Mouse (Mus musculus): Measurements from ENCODE around the gene Olfr554. TPM values are rescaled to one million over a fixed set of nuclear protein-coding genes. Genes with fewer than 3 reads are reported as not detected.
"Not testable (repeated sequence)": the region's sequence is repeated elsewhere in the genome, so short reads cannot be mapped to it uniquely, and the experiment has no call there.

The Olfr554 gene
- not detected in 2 replicates for polyA plus RNA-seq (2012; rRNA removed)

DNA sequence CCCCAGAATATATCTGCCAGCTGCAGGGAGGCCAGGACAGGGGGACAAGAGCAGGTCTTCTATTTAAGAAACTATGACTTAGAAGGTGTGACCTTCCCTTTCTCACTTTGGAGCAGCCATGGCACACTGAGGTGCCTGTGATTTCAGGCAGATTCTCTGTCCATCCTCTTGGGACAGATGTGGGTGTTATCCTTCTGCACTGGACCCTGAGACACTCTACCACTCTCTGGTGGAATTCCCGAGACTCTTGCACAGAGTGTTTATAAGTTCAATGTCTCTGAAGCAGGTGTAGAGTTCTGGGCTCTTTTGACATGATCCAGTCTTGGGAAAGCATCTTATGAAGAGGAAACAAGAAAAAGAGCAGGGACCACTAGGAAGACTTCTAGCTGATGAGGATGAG, at the start of gene Olfr554:
TSS of gene Olfr554 (plus strand) at position 301 of the 400 bp plus-strand sequence.
- no peak for TF ChIP-seq POLR2A (IDR thresholded peaks at IDR 0.05; ENCODE audit: extremely low read depth, insufficient read depth, low read length)
- TF ChIP-seq CTCF (IDR thresholded peaks at IDR 0.05; ENCODE audit: extremely low read depth, insufficient read depth, low read length) = no peak
- Histone ChIP-seq H3K4me1 (ENCODE audit: control insufficient read depth, insufficient read depth, low read length) (no peaks in the 10 kb centered on the region), H3K27ac (ENCODE audit: insufficient read depth, low read length) (no peak within 1 kb of the TSS), H3K4me3 (ENCODE audit: insufficient read depth, low read length) (no peak within 1 kb of the TSS)

DNA sequence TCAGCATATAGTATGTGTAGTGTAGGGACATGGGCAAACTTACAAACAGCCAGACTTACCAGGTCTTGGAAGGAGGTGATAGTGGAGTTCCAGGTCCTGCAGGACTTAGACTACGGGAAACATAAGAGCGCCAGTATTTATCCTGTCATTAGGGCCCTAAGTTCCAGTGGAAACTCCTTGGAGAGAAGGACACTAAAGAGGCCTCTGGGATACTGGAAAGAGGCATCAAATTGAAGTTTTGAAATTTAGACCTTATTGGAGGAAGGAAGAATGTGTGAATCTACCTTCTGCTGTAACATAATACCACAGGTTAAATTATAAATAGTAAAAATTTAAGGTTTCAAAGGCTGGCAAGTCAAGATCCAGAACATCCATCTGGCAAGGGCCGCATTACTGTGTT, 46.4 kb upstream of the Olfr554 start, which contains the start of gene Olfr551:
TSS of gene Olfr551 (minus strand) at position 101 of the 400 bp plus-strand sequence.
- Histone ChIP-seq H3K4me1 (ENCODE audit: control insufficient read depth, insufficient read depth, low read length) (no peaks in the 10 kb centered on the region), H3K4me3 (ENCODE audit: insufficient read depth, low read length) (no peak within 1 kb of the TSS), H3K27ac (ENCODE audit: insufficient read depth, low read length) (no peak within 1 kb of the TSS)
- no peak for TF ChIP-seq POLR2A (IDR thresholded peaks at IDR 0.05; ENCODE audit: extremely low read depth, insufficient read depth, low read length)
- TF ChIP-seq CTCF (IDR thresholded peaks at IDR 0.05; ENCODE audit: extremely low read depth, insufficient read depth, low read length) = no peak

DNA sequence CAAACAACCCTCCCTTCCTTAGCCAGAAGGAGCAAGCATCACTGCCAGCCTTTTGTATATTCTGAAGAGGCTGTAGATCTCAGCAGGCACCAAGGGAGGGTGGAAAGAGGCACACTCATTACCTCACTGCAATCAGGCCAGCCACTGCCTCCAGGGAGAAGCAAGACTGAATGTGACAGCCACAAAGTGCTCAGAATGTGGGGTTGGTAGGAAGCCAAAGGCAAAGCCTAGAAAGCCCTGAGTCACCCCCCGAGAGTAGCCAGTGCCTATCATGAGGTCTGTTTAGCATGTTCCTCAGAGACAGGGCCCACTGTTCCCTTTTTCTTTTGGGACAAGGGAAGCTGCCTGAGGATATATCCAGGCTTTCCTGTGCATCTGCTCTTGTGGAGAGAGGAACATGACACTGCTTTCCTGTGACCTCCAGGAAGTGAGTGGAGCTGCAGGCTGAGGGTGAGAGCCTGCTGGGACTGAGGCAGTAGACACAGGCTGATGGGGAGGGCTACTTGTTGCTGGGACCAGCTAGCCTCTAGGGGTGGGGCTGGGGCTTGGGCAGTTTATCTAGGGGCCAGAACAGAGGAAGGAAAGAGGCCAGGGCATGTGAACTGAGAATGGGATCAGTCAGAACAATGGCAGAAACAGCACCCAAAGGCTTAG, 40.7 kb upstream of the Olfr554 start, which contains the start of gene Olfr552:
TSS of gene Olfr552 (plus strand) at position 393 of the 654 bp plus-strand sequence.
- TF ChIP-seq POLR2A (IDR thresholded peaks at IDR 0.05; ENCODE audit: extremely low read depth, insufficient read depth, low read length) = no peak
- TF ChIP-seq CTCF (IDR thresholded peaks at IDR 0.05; ENCODE audit: extremely low read depth, insufficient read depth, low read length) = no peak
- Histone ChIP-seq H3K4me3 (ENCODE audit: insufficient read depth, low read length) (no peak within 1 kb of the TSS), H3K27ac (ENCODE audit: insufficient read depth, low read length) (no peak within 1 kb of the TSS), H3K4me1 (ENCODE audit: control insufficient read depth, insufficient read depth, low read length) (no peaks in the 10 kb centered on the region)

- TF ChIP-seq POLR2A (IDR thresholded peaks at IDR 0.05; ENCODE audit: extremely low read depth, insufficient read depth, low read length) = no peak
- no peak for TF ChIP-seq CTCF (IDR thresholded peaks at IDR 0.05; ENCODE audit: extremely low read depth, insufficient read depth, low read length)
- Histone ChIP-seq H3K27ac (ENCODE audit: insufficient read depth, low read length) (no peak within 1 kb of the TSS), H3K4me1 (ENCODE audit: control insufficient read depth, insufficient read depth, low read length) (no peaks in the 10 kb centered on the region), H3K4me3 (ENCODE audit: insufficient read depth, low read length) (no peak within 1 kb of the TSS)
These were observed 20.1 kb upstream of the Olfr554 start, which contains the start of gene Olfr553 for GRCm38 (mm10) chr7:102618118-102618517. Gene Olfr553, minus strand, starts transcription at chr7:102618218.

DNA sequence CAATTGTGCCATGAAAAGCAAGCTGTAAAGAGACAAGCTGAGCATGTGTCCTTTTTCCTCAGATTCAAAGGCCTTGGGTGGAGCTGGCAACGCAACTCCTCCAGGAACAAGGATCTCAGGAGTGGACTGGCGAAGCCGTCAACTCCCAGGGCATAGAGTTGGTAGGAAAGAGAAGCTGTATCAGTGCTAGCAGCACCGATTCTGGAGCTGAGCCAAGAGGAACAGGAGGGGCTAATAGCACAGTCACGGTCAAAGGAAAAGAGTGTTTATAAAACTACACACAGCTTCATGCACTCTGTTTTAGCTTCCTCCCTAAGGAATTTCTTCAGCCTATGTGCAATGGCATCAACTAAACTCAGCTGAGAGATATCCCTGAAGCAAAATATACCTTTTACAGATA, 18.6 kb upstream of the Olfr554 start:
- Histone ChIP-seq H3K4me3 (ENCODE audit: insufficient read depth, low read length) (no peak overlapping the region), H3K27ac (ENCODE audit: insufficient read depth, low read length) (no peak overlapping the region), H3K4me1 (ENCODE audit: control insufficient read depth, insufficient read depth, low read length) (no peaks in the 10 kb centered on the region)
- TF ChIP-seq CTCF (IDR thresholded peaks at IDR 0.05; ENCODE audit: extremely low read depth, insufficient read depth, low read length) (no peak), POLR2A (IDR thresholded peaks at IDR 0.05; ENCODE audit: extremely low read depth, insufficient read depth, low read length) (no peak)

GRCm38 (mm10) chr7:102620368-102620767, 17.9 kb upstream of the Olfr554 start:
- H3K4me1 ChIP-seq (ENCODE audit: control insufficient read depth, insufficient read depth, low read length); H3K4me3 ChIP-seq (ENCODE audit: insufficient read depth, low read length); H3K27ac ChIP-seq (ENCODE audit: insufficient read depth, low read length): not testable (repeated sequence)

DNA sequence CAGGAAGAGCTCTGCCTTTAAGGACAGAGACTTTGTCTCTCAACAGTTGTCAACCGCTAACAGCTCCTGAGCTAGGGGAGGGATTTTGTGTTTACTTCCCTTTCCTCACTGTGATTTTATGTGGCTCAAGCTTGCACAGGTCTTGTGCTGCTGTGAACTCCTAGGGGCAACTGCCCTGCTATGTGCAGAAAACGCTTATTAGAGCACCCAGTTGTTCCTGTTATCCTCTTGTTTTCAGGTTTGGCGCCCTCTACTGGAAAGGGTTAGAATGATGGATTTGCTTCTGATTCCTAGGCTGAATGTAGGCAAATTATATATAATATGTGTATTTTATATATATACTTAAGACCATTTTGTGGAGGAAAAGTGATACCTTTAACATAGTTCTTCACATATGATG, 1.6 kb upstream of the Olfr554 start:
- Histone ChIP-seq H3K27ac (ENCODE audit: insufficient read depth, low read length) (no peak overlapping the region), H3K4me3 (ENCODE audit: insufficient read depth, low read length) (no peak overlapping the region), H3K4me1 (ENCODE audit: control insufficient read depth, insufficient read depth, low read length) (no peaks in the 10 kb centered on the region)
- peak; percentile 15; the same call in 1 of the 2 replicates for TF ChIP-seq CTCF (IDR thresholded peaks at IDR 0.05; ENCODE audit: extremely low read depth, insufficient read depth, low read length)
- no peak for TF ChIP-seq POLR2A (IDR thresholded peaks at IDR 0.05; ENCODE audit: extremely low read depth, insufficient read depth, low read length)

- not testable (repeated sequence) for H3K27ac ChIP-seq (ENCODE audit: insufficient read depth, low read length); H3K4me3 ChIP-seq (ENCODE audit: insufficient read depth, low read length); H3K4me1 ChIP-seq (ENCODE audit: control insufficient read depth, insufficient read depth, low read length)
These were observed 6.7 kb downstream of the Olfr554 start for GRCm38 (mm10) chr7:102644945-102645344.

GRCm38 (mm10) chr7:102658523-102658922, 20.3 kb downstream of the Olfr554 start, which contains the start of gene Olfr555:
Gene Olfr555, plus strand, starts transcription at chr7:102658823.
- no peak within 1 kb of the TSS for H3K4me3 ChIP-seq (ENCODE audit: insufficient read depth, low read length)
- no peak within 1 kb of the TSS for H3K27ac ChIP-seq (ENCODE audit: insufficient read depth, low read length)
- TF ChIP-seq CTCF (IDR thresholded peaks at IDR 0.05; ENCODE audit: extremely low read depth, insufficient read depth, low read length) (no peak), POLR2A (IDR thresholded peaks at IDR 0.05; ENCODE audit: extremely low read depth, insufficient read depth, low read length) (no peak)
- no peaks in the 10 kb centered on the region for H3K4me1 ChIP-seq (ENCODE audit: control insufficient read depth, insufficient read depth, low read length)

GRCm38 (mm10) chr7:102664599-102664998, 26.4 kb downstream of the Olfr554 start, which contains the start of gene Olfr556:
Gene Olfr556, plus strand, starts transcription at chr7:102664899.
- Histone ChIP-seq H3K4me1 (ENCODE audit: control insufficient read depth, insufficient read depth, low read length) (no peaks in the 10 kb centered on the region), H3K27ac (ENCODE audit: insufficient read depth, low read length) (no peak within 1 kb of the TSS), H3K4me3 (ENCODE audit: insufficient read depth, low read length) (no peak within 1 kb of the TSS)
- TF ChIP-seq POLR2A (IDR thresholded peaks at IDR 0.05; ENCODE audit: extremely low read depth, insufficient read depth, low read length) = no peak
- no peak for TF ChIP-seq CTCF (IDR thresholded peaks at IDR 0.05; ENCODE audit: extremely low read depth, insufficient read depth, low read length)

All from cortical plate, adult 2 months (tissue).